Mouse (Mus musculus) CH12.LX (cell line): ENCODE data around the gene Scpep1. TPM values are rescaled to one million over a fixed set of nuclear protein-coding genes. Genes with fewer than 3 reads are reported as not detected.

Experiments used
- DNase-seq: peaks from one replicate; pipeline ENCODE4 v3.0.0-alpha.2; 2013; ENCODE audit errors: extremely low read depth
- H3K27ac ChIP-seq: 2 replicates; pipeline ENCODE4 v1.5.1; 2012; ENCODE audit warnings: low read depth, mild to moderate bottlenecking, control low read depth, moderate library complexity; ENCODE audit not compliant: insufficient read depth
- H3K27me3 ChIP-seq: replicated peaks from 2 replicates; pipeline ENCODE3; 2012; ENCODE audit warnings: inconsistent platforms
- H3K36me3 ChIP-seq, 2 experiments: replicated peaks in 1 of 2; 2 replicates each; pipeline versions ENCODE3 to v1.6.1; 2012; ENCODE audit warnings: inconsistent platforms in 1 of 2, low read length in 1 of 2, mild to moderate bottlenecking in 1 of 2, mixed read lengths in 1 of 2, moderate library complexity in 1 of 2; ENCODE audit not compliant: control insufficient read depth in 1 of 2, insufficient read depth in 1 of 2
- H3K4me1 ChIP-seq, 2 experiments: 2 replicates each; pipeline ENCODE4 v1.6.1; 2012; ENCODE audit warnings: inconsistent platforms in 1 of 2, moderate library complexity in 1 of 2; ENCODE audit not compliant: insufficient read depth in 2 of 2, control insufficient read depth in 1 of 2
- H3K4me2 ChIP-seq: 2 replicates; pipeline ENCODE4 v1.6.1; 2012; ENCODE audit warnings: low read depth, mild to moderate bottlenecking, control low read depth; ENCODE audit not compliant: poor library complexity, insufficient read depth, severe bottlenecking
- H3K4me3 ChIP-seq, 3 experiments: fragments of 150-350 bp in 1 of 3; sonication (generic) in 1 of 3; replicated peaks in 1 of 3; 2 replicates each; pipeline versions ENCODE3 to v1.5.1; 2011 to 2012; ENCODE audit warnings: low read depth in 2 of 3, low read length in 2 of 3, mild to moderate bottlenecking in 2 of 3, moderate library complexity in 2 of 3, control low read depth in 1 of 3, improper control_type of control experiment in 1 of 3, inconsistent platforms in 1 of 3, mixed read lengths in 1 of 3; ENCODE audit not compliant: poor library complexity in 1 of 3
- H3K79me2 ChIP-seq: replicated peaks from 2 replicates; pipeline ENCODE4 v1.6.1; 2012; ENCODE audit warnings: mild to moderate bottlenecking, moderate library complexity; ENCODE audit not compliant: control insufficient read depth, poor library complexity, insufficient read depth, severe bottlenecking; ENCODE audit errors: extremely low read depth
- H3K9ac ChIP-seq: 2 replicates; pipeline ENCODE4 v1.6.1; 2012; ENCODE audit warnings: low read depth, mild to moderate bottlenecking, control low read depth, moderate library complexity; ENCODE audit not compliant: insufficient read depth
- H3K9me3 ChIP-seq: replicated peaks from 2 replicates; pipeline ENCODE3; 2012; ENCODE audit warnings: low read length, inconsistent platforms, mixed read lengths
- CHD1 ChIP-seq: IDR thresholded peaks from 2 replicates; pipeline ENCODE4 v1.6.1; 2012; ENCODE audit warnings: low read depth, low read length, improper control_type of control experiment, inconsistent platforms
- MYC ChIP-seq: IDR thresholded peaks from 2 replicates; pipeline ENCODE4 v1.6.1; 2011; ENCODE audit warnings: low read depth, mild to moderate bottlenecking, improper control_type of control experiment, low read length
- POLR2AphosphoS2 ChIP-seq: IDR thresholded peaks from 2 replicates; pipeline ENCODE4 v1.6.1; 2011; ENCODE audit warnings: low read depth, low read length, improper control_type of control experiment
- dilution Hi-C: fragments of 300-500 bp; cut with MboI; formaldehyde crosslinking; loops from 2 replicates; pipeline ENCODE4 v1.14.3; 2020; ENCODE audit warnings: low sequenced_read_pairs; ENCODE audit not compliant: extremely low pct_unique_long_range_greater_than_20kb, extremely low pct_ligation_motif_present
- in situ Hi-C: fragments of 300-500 bp; cut with MboI; formaldehyde crosslinking; loops from 3 replicates; pipeline ENCODE4 v1.14.3; 2019; ENCODE audit warnings: low sequenced_read_pairs, low pct_ligation_motif_present, low pct_unique_long_range_greater_than_20kb, mixed read lengths
- polyA plus RNA-seq: library from polyadenylated mRNA; unstranded; fragments of >175 nt; gene quantifications from 2 replicates; pipeline ENCODE4 v1.2.1, GENCODE M21; 2012; ENCODE audit warnings: low read depth; ENCODE audit not compliant: insufficient read length
- total RNA-seq, 2 experiments: library from RNA; depleted of rRNA; stranded (reverse); fragments of 300-350 nt in 1 of 2; fragments of >200 nt in 1 of 2; gene quantifications; 2 replicates each; pipeline ENCODE4 v1.2.3; 2012 to 2014

Scpep1 gene
- total and polyA plus RNA-seq, 3 experiments = 84.5 to 210 (median 121) TPM

DNA sequence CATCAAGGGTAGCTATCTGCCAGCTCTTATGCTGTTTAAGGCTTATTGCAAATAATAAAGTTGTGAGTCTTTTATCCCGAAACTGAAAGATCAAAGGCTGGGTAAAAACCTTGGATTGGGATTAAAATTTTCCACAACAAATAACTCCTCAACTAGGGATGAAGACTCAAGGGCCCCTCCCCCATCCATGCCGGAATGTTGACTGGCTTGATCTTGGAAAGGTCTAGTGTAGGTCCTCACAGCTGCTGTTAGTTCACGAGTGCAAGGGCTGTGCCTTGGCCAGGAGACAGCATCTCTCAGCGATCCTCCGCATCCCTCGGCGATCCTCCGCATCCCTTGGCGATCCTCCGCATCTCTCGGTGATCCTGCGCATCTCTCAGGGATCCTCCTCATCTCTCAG lies 77.3 kb downstream of the Scpep1 start:
- no peaks in the 10 kb centered on the region for H3K9me3 ChIP-seq
- no peaks in the 10 kb centered on the region for H3K79me2 ChIP-seq
- dilution Hi-C loops = no loop called here
- no peak for TF ChIP-seq POLR2AphosphoS2
- TF ChIP-seq CHD1 = no peak
- TF ChIP-seq MYC = no peak
- H3K9ac ChIP-seq = no peak overlapping the region
- H3K36me3 ChIP-seq = no peaks in the 10 kb centered on the region
- H3K4me3 ChIP-seq = no peak overlapping the region
- DNase-seq = no peak
- H3K27ac ChIP-seq = no peak overlapping the region
- in situ Hi-C loops = no loop called here
- H3K27me3 ChIP-seq = no peaks in the 10 kb centered on the region
- H3K4me2 ChIP-seq = no peak overlapping the region
- H3K4me1 ChIP-seq = peaks cover 0 to 6% of the 10 kb centered on the region in 2 experiments; a peak in 1 of 4 replicates

Other genes starting within 250 kb of the Scpep1 start
- 46.3 and 52.6 TPM in 2 replicates for gene Msi2, start 237.0 kb downstream of the Scpep1 start, total RNA-seq (2012; rRNA removed)
- 73.1 and 76.2 TPM in 2 replicates for gene Msi2, start 237.0 kb downstream of the Scpep1 start, total RNA-seq (2014; rRNA removed)
- gene Msi2, start 237.0 kb downstream of the Scpep1 start, polyA plus RNA-seq = 33.7 and 40.3 TPM in 2 replicates
- gene Akap1, start 90.9 kb downstream of the Scpep1 start, total RNA-seq (2012; rRNA removed) = 46.4 and 57.6 TPM in 2 replicates
- gene Akap1, start 90.9 kb downstream of the Scpep1 start, total RNA-seq (2014; rRNA removed) = 47.5 and 51.6 TPM in 2 replicates
- 53.4 and 54.8 TPM in 2 replicates for gene Akap1, start 90.9 kb downstream of the Scpep1 start, polyA plus RNA-seq
- not detected in 2 replicates for gene Elobl, start 11.5 kb upstream of the Scpep1 start, total RNA-seq (2012; rRNA removed)
- gene Elobl, start 11.5 kb upstream of the Scpep1 start, total RNA-seq (2014; rRNA removed) = not detected in 2 replicates
- gene Elobl, start 11.5 kb upstream of the Scpep1 start, polyA plus RNA-seq = not detected in 2 replicates
- 28.5 and 33.0 TPM in 2 replicates for gene Coil, start 14.8 kb upstream of the Scpep1 start, total RNA-seq (2012; rRNA removed)
- 37.4 and 41.3 TPM in 2 replicates for gene Coil, start 14.8 kb upstream of the Scpep1 start, total RNA-seq (2014; rRNA removed)
- gene Coil, start 14.8 kb upstream of the Scpep1 start, polyA plus RNA-seq = 35.2 and 35.4 TPM in 2 replicates
- gene Trim25, start 43.9 kb upstream of the Scpep1 start, total RNA-seq (2012; rRNA removed) = 19.5 and 20.1 TPM in 2 replicates
- 5.1 and 6.1 TPM in 2 replicates for gene Trim25, start 43.9 kb upstream of the Scpep1 start, total RNA-seq (2014; rRNA removed)
- gene Trim25, start 43.9 kb upstream of the Scpep1 start, polyA plus RNA-seq = 41.2 and 48.3 TPM in 2 replicates
- 4.8 and 5.8 TPM in 2 replicates for gene Dgke, start 111.4 kb upstream of the Scpep1 start, total RNA-seq (2012; rRNA removed)
- 13.4 and 14.3 TPM in 2 replicates for gene Dgke, start 111.4 kb upstream of the Scpep1 start, total RNA-seq (2014; rRNA removed)
- gene Dgke, start 111.4 kb upstream of the Scpep1 start, polyA plus RNA-seq = 15.0 and 17.0 TPM in 2 replicates
- 0.34 and 0.46 TPM in 2 replicates for gene Gm525, start 118.4 kb upstream of the Scpep1 start, total RNA-seq (2012; rRNA removed)
- gene Gm525, start 118.4 kb upstream of the Scpep1 start, total RNA-seq (2014; rRNA removed) = not detected in 2 replicates
- gene Gm525, start 118.4 kb upstream of the Scpep1 start, polyA plus RNA-seq = 0.83 TPM in 1 of 2 replicates, not detected in the other